Mouse (Mus musculus) adrenal gland, adult 8-10 months (tissue): ENCODE results near the gene Ddx5. TPM values are rescaled to one million over a fixed set of nuclear protein-coding genes. Genes with fewer than 3 reads are reported as not detected.
"Not testable (repeated sequence)": the region's sequence is repeated elsewhere in the genome, so short reads cannot be mapped to it uniquely, and the experiment has no call there.

ENCODE experiments used
- DNase-seq: peaks from one replicate; pipeline ENCODE4 v3.0.0; 2022
- microRNA-seq, 2 experiments: library from miRNA; unstranded; fragments of <30 nt; microRNA quantifications; one replicate each; pipeline ENCODE4 v1.2.0; 2022
- total RNA-seq, 4 experiments: library from RNA; stranded (reverse); gene quantifications; 2 replicates each; pipeline ENCODE4 v1.2.4; 2022

Ddx5 gene
- total RNA-seq, 4 experiments from 2014 or later: 854 to 1,069 (median 919) TPM

- no peak for DNase-seq
Observed at GRCm38 (mm10) chr11:106760511-106760910, 28.5 kb downstream of the Ddx5 start.

GRCm38 (mm10) chr11:106759028-106759427 lies 30.0 kb downstream of the Ddx5 start:
- no peak for DNase-seq

- DNase-seq: no peak
Observed at GRCm38 (mm10) chr11:106755583-106755982, 33.4 kb downstream of the Ddx5 start.

GRCm38 (mm10) chr11:106753314-106753713 lies 35.7 kb downstream of the Ddx5 start:
- DNase-seq: no peak

GRCm38 (mm10) chr11:106752103-106752502 lies 36.9 kb downstream of the Ddx5 start:
- no peak for DNase-seq

- no peak for DNase-seq
Observed at GRCm38 (mm10) chr11:106751039-106752018, 37.7 kb downstream of the Ddx5 start, which contains the start of gene Milr1. Gene Milr1 (plus strand): TSS chr11:106751226.

- no peak for DNase-seq
Observed at GRCm38 (mm10) chr11:106750121-106750751, 38.7 kb downstream of the Ddx5 start, which contains the start of gene Pecam1. Gene Pecam1 (minus strand): TSS chr11:106750628.

GRCm38 (mm10) chr11:106749557-106750120 lies 39.3 kb downstream of the Ddx5 start:
- DNase-seq: not testable (repeated sequence)

GRCm38 (mm10) chr11:106744949-106745348 lies 44.0 kb downstream of the Ddx5 start:
- DNase-seq: no peak

- DNase-seq: no peak
Observed at GRCm38 (mm10) chr11:106742388-106742841, 46.6 kb downstream of the Ddx5 start.

GRCm38 (mm10) chr11:106741826-106742225 lies 47.2 kb downstream of the Ddx5 start:
- DNase-seq: no peak

- no peak for DNase-seq
Observed at GRCm38 (mm10) chr11:106741232-106741631, 47.8 kb downstream of the Ddx5 start.

GRCm38 (mm10) chr11:106740724-106741123 lies 48.3 kb downstream of the Ddx5 start:
- DNase-seq: not testable (repeated sequence)

GRCm38 (mm10) chr11:106739116-106739515 lies 49.9 kb downstream of the Ddx5 start:
- DNase-seq: no peak

- DNase-seq: peak; percentile 18
Observed at GRCm38 (mm10) chr11:106737178-106737621, 51.8 kb downstream of the Ddx5 start.

GRCm38 (mm10) chr11:106736614-106737013 lies 52.4 kb downstream of the Ddx5 start:
- no peak for DNase-seq

- DNase-seq: no peak
Observed at GRCm38 (mm10) chr11:106730714-106731113, 58.3 kb downstream of the Ddx5 start.

Small RNAs within 50 kb of the gene (microRNA-seq; reads per million reads assigned to microRNA genes)
- gene Gm25994 (0 reads per million in 2 experiments), gene Mir3064 (8.2 to 10.6 reads per million in 2 experiments)

Other genes starting within 250 kb of the Ddx5 start
- gene Tex2, start 175.8 kb downstream of the Ddx5 start, total RNA-seq: 10 to 100 TPM; 48.2 to 56.8 (median 54.5) TPM
- gene Pecam1, start 38.6 kb downstream of the Ddx5 start, total RNA-seq: 10 to 100 TPM; 59.0 to 91.0 (median 69.9) TPM
- 1 to 10 TPM; 1.6 to 4.6 (median 2.2) TPM for gene Milr1, start 38.0 kb downstream of the Ddx5 start, total RNA-seq
- gene Polg2, start 9.6 kb downstream of the Ddx5 start, total RNA-seq: 10 to 100 TPM in 1 of 4 experiments, 1 to 10 TPM in 3; 5.5 to 14.4 (median 7.9) TPM
- 10 to 100 TPM in 2 of 4 experiments, 1 to 10 TPM in 2; 8.5 to 14.8 (median 11.4) TPM for gene Cep95, start 67 bp upstream of the Ddx5 start, total RNA-seq
- 10 to 100 TPM; 27.3 to 39.8 (median 36.8) TPM for gene Smurf2, start 131.5 kb upstream of the Ddx5 start, total RNA-seq
- 10 to 100 TPM; 20.7 to 37.7 (median 28.8) TPM for gene Kpna2, start 210.4 kb upstream of the Ddx5 start, total RNA-seq
- 1 to 10 TPM; 2.2 to 3.7 (median 3.0) TPM for gene 1810010H24Rik, start 236.5 kb upstream of the Ddx5 start, total RNA-seq